Mouse (Mus musculus) layer of hippocampus, postnatal 36 days (tissue): ENCODE measurements around the gene Gabrd. TPM values are rescaled to one million over a fixed set of nuclear protein-coding genes. Genes with fewer than 3 reads are reported as not detected.
"Not testable (repeated sequence)": the region's sequence is repeated elsewhere in the genome, so short reads cannot be mapped to it uniquely, and the experiment has no call there.

Source experiments
- DNase-seq, 2 experiments: peaks; one replicate each; pipeline ENCODE4 v3.0.0; 2022
- total RNA-seq, 2 experiments: library from RNA; stranded (reverse); gene quantifications; 2 replicates each; pipeline ENCODE4 v1.2.3; 2021

Gabrd gene
- total RNA-seq: 10 to 100 TPM; 21.0 to 21.2 TPM

- DNase-seq: peak; percentile 45 to 50
These were observed at the start of gene Gabrd for GRCm38 (mm10) chr4:155397511-155398221. Gabrd (minus strand) TSS chr4:155398112.

- DNase-seq: no peak
These were observed 44.9 kb upstream of the Gabrd start for GRCm38 (mm10) chr4:155442808-155443207.

GRCm38 (mm10) chr4:155433993-155434392, 36.1 kb upstream of the Gabrd start:
- no peak for DNase-seq

- DNase-seq: no peak
These were observed 34.4 kb upstream of the Gabrd start for GRCm38 (mm10) chr4:155432358-155432757.

GRCm38 (mm10) chr4:155429202-155429601, 31.3 kb upstream of the Gabrd start:
- no peak for DNase-seq

GRCm38 (mm10) chr4:155428442-155428841, 30.5 kb upstream of the Gabrd start:
- DNase-seq: no peak

- DNase-seq: no peak
These were observed 28.4 kb upstream of the Gabrd start for GRCm38 (mm10) chr4:155426272-155426671.

GRCm38 (mm10) chr4:155423988-155424387, 26.1 kb upstream of the Gabrd start:
- DNase-seq: no peak

GRCm38 (mm10) chr4:155421412-155422370, 23.8 kb upstream of the Gabrd start:
- DNase-seq: not testable (repeated sequence)

GRCm38 (mm10) chr4:155420137-155420536, 22.2 kb upstream of the Gabrd start:
- DNase-seq: no peak

- no peak for DNase-seq
These were observed 16.8 kb upstream of the Gabrd start for GRCm38 (mm10) chr4:155414656-155415235.

GRCm38 (mm10) chr4:155413641-155414335, 15.9 kb upstream of the Gabrd start:
- DNase-seq: no peak

GRCm38 (mm10) chr4:155412124-155412523, 14.2 kb upstream of the Gabrd start:
- DNase-seq: no peak

GRCm38 (mm10) chr4:155409058-155409776, 11.3 kb upstream of the Gabrd start, which contains the start of gene Cfap74:
Cfap74 (plus strand) TSS chr4:155409190.
- DNase-seq: peak; percentile 88 to 89

GRCm38 (mm10) chr4:155408695-155409057, 10.8 kb upstream of the Gabrd start:
- no peak for DNase-seq

- no peak for DNase-seq
These were observed 4.6 kb upstream of the Gabrd start for GRCm38 (mm10) chr4:155402489-155402888.

GRCm38 (mm10) chr4:155401121-155401520, 3.2 kb upstream of the Gabrd start:
- DNase-seq: no peak

- no peak for DNase-seq
These were observed 269 bp upstream of the Gabrd start for GRCm38 (mm10) chr4:155398222-155398540.

- DNase-seq: no peak
These were observed 1.2 kb downstream of the Gabrd start for GRCm38 (mm10) chr4:155396751-155397150.

- no peak for DNase-seq
These were observed 2.4 kb downstream of the Gabrd start for GRCm38 (mm10) chr4:155395471-155395870.

GRCm38 (mm10) chr4:155387166-155387565, 10.7 kb downstream of the Gabrd start:
- no peak for DNase-seq

GRCm38 (mm10) chr4:155383326-155383725, 14.6 kb downstream of the Gabrd start:
- DNase-seq: no peak
